Mouse (Mus musculus) left cerebral cortex, adult 2 months (tissue): Measurements from ENCODE around the gene Csf2ra. TPM values are rescaled to one million over a fixed set of nuclear protein-coding genes. Genes with fewer than 3 reads are reported as not detected.
"Not testable (repeated sequence)": the region's sequence is repeated elsewhere in the genome, so short reads cannot be mapped to it uniquely, and the experiment has no call there.

ENCODE experiments used
- DNase-seq, 2 experiments: peaks; one replicate each; pipeline ENCODE4 v3.0.0; 2021 to 2022; ENCODE audit warnings: low spot score in 2 of 2, mixed read lengths in 1 of 2; ENCODE audit errors: extremely low spot score in 1 of 2
- H3K27ac ChIP-seq: fragments of 200-600 bp; 2 replicates; pipeline ENCODE4 v1.8.1; 2022
- H3K4me3 ChIP-seq: fragments of 200-600 bp; 2 replicates; pipeline ENCODE4 v1.8.1; 2022
- CTCF ChIP-seq: fragments of 200-600 bp; IDR thresholded peaks from 2 replicates; pipeline ENCODE4 v1.8.1; 2022; ENCODE audit warnings: antibody characterized with exemption, mild to moderate bottlenecking, moderate library complexity
- intact Hi-C: fragments of 180-260 bp; cut with DNase I; formaldehyde crosslinking; loops from one replicate; pipeline ENCODE4 v1.15.1; 2025
- total RNA-seq, 2 experiments: library from RNA; stranded (reverse); gene quantifications; 2 replicates each; pipeline ENCODE4 v1.2.3; 2021

Csf2ra gene
- total RNA-seq, 2 experiments from 2014 or later: 35.0 to 44.4 TPM

GRCm38 (mm10) chr19:61223706-61224328, 4.4 kb downstream of the Csf2ra start:
- DNase-seq: no peak
- Histone ChIP-seq H3K27ac (no peak overlapping the region), H3K4me3 (no peak overlapping the region)
- intact Hi-C loops: loop anchor here (10.0 kb wide), 1 partner anchor 339 kb away; the partner anchor contains the start of gene Grk5
- no peak for TF ChIP-seq CTCF

- intact Hi-C loops: not testable (repeated sequence)
These were observed 20.7 kb downstream of the Csf2ra start for GRCm38 (mm10) chr19:61207506-61207905.

DNA sequence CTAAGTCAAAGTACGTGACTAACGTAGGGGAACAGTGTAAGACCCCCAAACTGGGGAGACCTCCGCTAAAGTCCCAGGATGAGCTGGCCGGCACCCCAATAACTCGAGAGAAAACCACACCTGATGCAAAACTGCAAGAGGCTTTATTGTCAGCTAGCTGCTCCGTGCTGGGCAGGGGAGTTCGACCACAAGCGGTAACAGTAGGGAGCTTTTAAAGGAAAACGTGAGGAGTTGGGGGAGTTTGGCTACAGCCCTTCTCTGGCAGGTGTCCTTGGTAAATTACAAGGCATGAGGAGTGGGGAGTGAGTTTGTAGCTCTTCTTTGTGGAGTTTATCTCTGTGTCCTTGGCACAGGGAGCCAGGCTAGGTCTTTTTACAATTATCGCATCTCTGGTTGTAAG, 28.4 kb downstream of the Csf2ra start:
- intact Hi-C loops: loop anchor here (1.0 to 10.0 kb wide), 3 partner anchors 58 to 315 kb away; partner anchors contain the start of genes Grk5 and Zfp950
- no peak for TF ChIP-seq CTCF
- no peak overlapping the region for H3K4me3 ChIP-seq
- DNase-seq: peak in 1 of 2 experiments; percentile 13
- no peak overlapping the region for H3K27ac ChIP-seq

More at GRCm38 (mm10) chr19:61207506-61207905, 20.7 kb downstream of the Csf2ra start:
- not testable (repeated sequence) for H3K27ac ChIP-seq, DNase-seq, H3K4me3 ChIP-seq

GRCm38 (mm10) chr19:61199316-61199715, 28.9 kb downstream of the Csf2ra start:
- Histone ChIP-seq H3K4me3 (no peak overlapping the region), H3K27ac (no peak overlapping the region)
- peak; percentile 78 to 84 for DNase-seq
- no peak for TF ChIP-seq CTCF
- intact Hi-C loops: loop anchor here (1.0 to 10.0 kb wide), 2 partner anchors 66 to 315 kb away; partner anchors contain the start of gene Grk5

DNA sequence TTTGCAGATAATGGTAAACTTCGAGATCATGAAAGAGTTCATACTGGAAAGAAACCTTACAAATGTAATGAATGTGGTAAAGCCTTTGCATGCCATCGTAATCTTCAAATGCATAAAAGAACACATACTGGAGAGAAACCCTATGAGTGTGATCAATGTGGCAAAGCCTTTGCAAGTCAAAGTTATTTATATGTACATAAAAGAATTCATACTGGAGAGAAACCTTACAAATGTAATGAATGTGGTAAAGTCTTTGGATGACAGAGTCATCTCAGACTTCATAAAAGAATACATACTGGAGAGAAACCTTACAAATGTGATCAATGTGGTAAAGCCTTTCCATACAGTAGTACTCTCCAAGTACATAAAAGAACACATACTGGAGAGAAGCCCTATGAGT, 44.6 kb downstream of the Csf2ra start, which contains the start of gene Gm6020:
Gene Gm6020 (plus strand): TSS at position 301 of the 400 bp plus-strand sequence.
- H3K4me3 ChIP-seq, DNase-seq, H3K27ac ChIP-seq, intact Hi-C loops: not testable (repeated sequence)

GRCm38 (mm10) chr19:61175756-61176324, 52.4 kb downstream of the Csf2ra start, which contains the start of gene Gm7102:
TSS of gene Gm7102 (minus strand) at chr19:61176309.
- H3K4me3 ChIP-seq: no peak within 1 kb of the TSS
- no peak within 1 kb of the TSS for H3K27ac ChIP-seq
- intact Hi-C loops: no loop called here
- no peak for TF ChIP-seq CTCF
- no peak for DNase-seq

Other genes starting within 250 kb of the Csf2ra start
- 10 to 100 TPM; 36.5 to 42.5 TPM for gene Zfp950, start 87.6 kb downstream of the Csf2ra start, total RNA-seq
- gene Gm7102, start 52.1 kb downstream of the Csf2ra start, total RNA-seq: under 1 TPM in 1 of 2 experiments, not detected in 1; 0.25 TPM
- gene Gm6020, start 44.5 kb downstream of the Csf2ra start, total RNA-seq: not detected
- not detected for gene Gm21060, start 68.6 kb upstream of the Csf2ra start, total RNA-seq